Mouse (Mus musculus): ENCODE measurements around the gene Ralgps2.

Ralgps2 gene

DNA sequence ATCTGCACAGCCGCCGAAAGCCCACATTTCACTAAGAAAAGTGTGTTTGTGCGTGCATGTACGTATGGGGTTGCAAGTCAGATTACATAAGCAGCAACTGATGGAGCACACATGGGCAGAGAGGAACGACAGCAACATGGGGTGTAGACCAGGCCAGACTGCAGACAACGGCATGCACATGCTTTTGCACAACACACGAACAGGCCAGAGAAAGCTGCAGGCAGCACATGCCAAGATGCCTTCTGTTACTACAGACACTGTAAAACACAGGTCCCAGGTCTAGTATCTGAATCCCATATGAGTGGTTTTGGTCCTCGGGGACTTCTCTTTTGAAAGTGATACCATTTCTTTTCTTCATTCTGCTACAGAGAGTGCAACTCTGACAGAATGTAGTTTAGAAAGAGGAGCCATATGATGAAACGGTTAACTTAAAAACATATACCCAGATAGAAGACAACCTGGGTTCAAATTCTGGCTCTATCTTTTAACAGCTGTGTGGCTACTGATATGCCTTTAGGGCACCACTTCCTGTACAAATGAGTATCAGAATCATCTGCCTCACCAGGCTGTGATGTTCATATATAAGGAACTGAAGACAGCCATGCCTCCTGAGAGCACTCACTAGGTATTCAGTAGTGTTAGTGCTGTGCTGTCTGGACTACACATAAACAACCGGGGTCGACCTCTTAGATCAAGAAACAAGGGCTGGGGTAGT is 97.6 kb downstream of the Ralgps2 start:
- DNase-seq (ENCODE audit: extremely low read depth, insufficient read length, low spot score), result no peak

DNA sequence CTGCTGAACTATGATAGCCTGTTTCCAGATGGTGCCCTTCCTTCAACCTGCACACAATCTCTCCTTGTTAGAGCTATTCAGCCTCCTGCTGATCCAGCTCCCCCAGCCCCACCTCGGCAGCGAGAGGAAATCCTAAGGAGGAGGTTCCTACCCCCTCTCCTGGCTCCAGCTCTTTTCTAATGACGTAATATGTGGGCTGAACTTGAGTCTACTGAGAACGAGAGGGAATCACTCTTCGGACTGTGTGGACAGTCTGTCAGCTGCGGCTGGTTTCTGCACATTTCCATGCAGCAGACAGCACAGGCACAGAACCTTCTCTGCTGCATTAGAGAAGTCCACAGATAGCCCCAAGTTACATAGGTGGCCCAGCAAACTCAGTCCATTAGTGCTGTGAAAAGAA is 100.7 kb downstream of the Ralgps2 start:
- DNase-seq (ENCODE audit: extremely low read depth, insufficient read length, low spot score), result no peak

DNA sequence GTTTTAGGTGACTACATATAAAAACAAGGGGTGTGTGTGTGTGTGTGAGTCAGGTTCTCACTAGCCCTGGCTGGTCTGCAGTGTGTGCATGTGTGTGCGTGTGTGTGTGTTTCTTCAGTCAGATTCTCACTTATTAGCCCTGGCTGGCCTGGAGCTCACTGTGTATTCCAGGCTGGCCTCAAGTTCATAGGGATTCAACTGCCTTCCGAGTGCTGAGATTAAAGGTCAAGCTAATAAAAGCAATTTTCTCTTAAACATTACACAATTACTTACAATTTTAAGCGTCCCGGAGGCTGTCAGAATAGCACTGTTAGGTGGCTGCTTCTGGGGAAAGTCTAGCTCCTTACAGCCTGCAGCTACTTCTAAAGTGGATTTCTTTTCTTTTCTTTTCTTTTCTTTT is 101.2 kb downstream of the Ralgps2 start, which contains the start of gene Angptl1:
Gene Angptl1, plus strand, starts transcription at position 386 of the 400 bp plus-strand sequence.
- DNase-seq (ENCODE audit: extremely low read depth, insufficient read length, low spot score), result no peak

DNA sequence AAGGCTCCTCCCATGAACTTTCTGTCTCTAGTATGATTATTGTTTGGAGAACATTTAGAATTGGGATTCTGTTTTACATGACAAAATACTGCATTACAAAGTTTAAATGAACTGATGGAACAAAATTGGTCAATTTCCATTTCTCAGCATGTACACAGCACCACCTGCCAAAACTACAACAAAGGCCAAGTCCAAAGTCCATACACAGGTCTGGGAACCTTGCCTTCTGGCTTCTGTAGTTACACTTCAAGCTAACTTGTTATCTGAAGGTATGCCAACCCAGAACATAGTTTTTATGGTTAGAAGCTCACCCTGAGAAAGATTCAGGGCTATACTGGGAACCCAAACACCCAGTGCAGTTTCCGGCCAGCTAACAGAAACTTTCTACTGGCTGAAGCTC is 120.2 kb downstream of the Ralgps2 start:
- DNase-seq (ENCODE audit: extremely low read depth, insufficient read length, low spot score), result no peak

DNA sequence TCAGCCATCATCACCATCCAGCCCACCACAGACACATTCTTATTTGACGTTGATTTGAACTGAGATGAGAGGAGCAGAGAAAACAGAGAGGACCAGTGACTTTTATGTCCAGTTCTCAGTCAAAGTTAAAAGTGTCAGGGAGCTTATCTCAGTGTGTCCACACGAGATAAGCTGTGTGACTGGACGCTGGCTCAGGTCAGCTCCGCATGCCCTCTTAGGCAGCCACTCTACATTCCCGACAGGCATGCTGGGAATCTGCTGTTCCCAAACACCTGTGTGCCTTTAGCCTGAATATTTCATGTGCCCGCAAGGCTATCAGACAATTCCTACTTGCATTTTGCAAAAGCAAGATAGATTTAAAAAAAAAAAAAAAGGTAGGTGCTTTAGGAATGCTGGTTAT is 125.9 kb downstream of the Ralgps2 start:
- no peak for DNase-seq (ENCODE audit: extremely low read depth, insufficient read length, low spot score)

DNA sequence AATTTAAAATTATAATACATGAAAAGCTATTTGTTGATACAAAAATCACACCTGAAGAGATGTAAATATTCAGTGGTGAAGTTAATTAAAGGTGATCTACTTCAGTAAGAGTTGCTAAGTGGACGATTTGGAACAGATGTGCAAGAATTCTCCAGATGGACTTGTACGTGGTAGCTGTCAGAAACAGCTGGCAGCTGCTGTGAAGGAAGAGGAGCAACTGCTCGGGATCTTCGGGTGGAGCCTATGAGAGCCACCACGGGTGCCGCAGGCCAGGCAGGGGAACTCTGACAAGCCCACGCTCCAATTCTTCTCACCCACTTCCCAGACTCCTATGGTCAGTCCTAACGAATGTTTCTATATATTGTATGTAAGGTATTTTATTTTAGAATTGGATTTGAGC is 126.7 kb downstream of the Ralgps2 start:
- no peak for DNase-seq (ENCODE audit: extremely low read depth, insufficient read length, low spot score)

DNA sequence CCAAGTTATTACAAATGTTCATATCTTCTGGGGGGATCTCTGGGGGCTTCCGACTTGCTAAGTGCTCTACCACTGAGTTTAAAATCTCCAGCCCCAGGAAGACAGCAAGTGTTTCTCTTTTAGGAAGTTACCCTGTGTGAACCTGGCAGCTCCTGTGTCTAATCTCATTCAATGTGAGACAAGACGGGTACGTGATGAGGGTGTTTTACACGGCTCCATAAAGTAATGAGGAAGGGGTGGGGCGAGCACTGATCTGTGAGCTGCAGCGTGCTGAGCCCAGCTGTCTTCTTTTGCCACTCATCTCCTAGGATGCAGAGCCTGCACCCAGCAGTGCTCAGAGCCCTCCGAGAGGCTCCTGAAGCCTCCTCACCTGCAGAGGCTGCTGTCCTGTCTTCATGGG is 127.5 kb downstream of the Ralgps2 start:
- no peak for DNase-seq (ENCODE audit: extremely low read depth, insufficient read length, low spot score)

DNA sequence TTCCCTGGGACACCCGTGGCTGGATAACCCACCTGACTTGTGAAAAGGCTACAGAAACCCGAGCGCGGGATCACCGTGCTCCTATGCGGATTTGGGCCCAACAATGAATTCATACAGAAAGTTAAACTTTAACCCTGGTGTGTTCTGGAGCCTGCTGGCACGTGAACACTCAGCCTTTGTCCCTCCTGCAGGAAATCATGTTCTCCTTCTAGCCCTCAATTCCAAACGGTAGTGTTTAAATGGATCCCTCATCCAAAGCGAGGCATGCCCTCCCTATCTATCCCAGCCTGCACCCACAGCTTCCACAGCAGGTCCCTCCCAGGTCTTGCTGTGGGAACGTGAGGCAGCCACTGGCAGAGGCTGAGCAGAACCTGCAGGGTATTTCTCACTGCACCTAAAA is 131.1 kb downstream of the Ralgps2 start:
- no peak for DNase-seq (ENCODE audit: extremely low read depth, insufficient read length, low spot score)

DNA sequence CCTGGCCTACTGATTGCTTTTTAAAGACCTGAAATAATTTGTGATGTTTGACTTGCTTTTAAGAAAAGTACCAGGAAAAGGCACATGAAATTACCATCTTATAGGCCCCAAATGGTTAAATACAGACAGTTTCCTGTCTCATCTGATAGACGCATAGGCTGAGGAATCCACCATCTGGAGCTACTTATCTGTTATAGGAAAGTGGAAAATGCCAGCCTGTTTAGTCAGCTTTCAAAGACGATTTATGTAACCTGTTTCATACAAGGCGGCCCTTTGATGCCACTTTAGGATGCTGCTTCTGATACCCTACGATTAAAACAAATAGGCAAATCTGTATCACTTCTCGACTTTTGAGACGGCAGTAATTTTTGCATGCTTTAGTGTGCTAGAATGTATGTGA is 138.2 kb downstream of the Ralgps2 start:
- DNase-seq (ENCODE audit: extremely low read depth, insufficient read length, low spot score), result no peak

DNA sequence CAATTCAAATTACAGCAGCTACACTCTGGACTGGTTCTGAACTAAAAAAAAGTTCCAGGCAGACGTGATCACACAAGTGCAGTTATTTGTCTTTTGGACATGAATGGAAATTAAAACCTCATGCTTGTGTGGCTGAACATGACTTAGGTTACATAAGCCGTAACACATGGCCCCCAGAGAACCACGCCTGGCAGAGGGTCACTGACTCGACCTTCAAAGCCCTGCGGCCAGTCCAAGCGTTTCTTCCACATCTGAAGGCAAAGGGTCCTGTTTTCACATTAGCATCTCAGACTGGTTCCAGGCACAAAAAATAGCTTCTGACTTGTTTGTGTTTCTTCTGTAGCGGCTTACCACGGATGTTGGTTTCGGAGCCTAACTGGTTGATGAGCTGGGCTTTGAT is 143.2 kb downstream of the Ralgps2 start:
- no peak for DNase-seq (ENCODE audit: extremely low read depth, insufficient read length, low spot score)

DNA sequence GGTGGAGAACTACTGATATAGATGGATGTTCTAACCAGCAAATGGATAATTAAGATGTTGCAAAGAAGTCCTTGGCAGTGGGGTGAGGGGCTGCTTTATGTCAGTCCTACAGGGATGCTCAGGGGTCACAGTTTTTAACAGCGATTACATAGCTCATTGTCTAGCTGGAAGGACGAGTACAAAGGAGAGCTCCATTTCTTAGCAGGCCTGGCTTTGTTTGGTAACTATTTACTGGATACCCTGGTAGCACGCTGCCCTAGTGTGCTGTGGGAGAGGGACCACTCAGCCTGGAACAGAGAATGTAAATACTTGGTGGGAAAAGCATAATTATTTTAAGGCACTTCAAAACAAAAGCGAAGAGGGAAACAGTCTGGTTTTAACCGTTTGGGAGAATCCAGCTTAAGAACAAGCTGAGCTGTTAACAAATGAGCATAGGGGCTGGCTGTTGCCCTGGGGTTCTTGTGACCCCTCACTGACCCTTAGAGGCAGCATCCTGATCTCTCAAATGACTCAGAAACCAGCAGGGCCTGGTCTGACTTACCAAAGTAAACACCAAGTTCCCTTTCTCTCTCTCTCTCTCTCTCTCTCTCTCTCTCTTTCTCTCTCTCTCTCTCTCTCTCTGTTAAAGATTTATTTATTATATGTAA is 149.5 kb downstream of the Ralgps2 start:
- DNase-seq (ENCODE audit: extremely low read depth, insufficient read length, low spot score), result no peak

DNA sequence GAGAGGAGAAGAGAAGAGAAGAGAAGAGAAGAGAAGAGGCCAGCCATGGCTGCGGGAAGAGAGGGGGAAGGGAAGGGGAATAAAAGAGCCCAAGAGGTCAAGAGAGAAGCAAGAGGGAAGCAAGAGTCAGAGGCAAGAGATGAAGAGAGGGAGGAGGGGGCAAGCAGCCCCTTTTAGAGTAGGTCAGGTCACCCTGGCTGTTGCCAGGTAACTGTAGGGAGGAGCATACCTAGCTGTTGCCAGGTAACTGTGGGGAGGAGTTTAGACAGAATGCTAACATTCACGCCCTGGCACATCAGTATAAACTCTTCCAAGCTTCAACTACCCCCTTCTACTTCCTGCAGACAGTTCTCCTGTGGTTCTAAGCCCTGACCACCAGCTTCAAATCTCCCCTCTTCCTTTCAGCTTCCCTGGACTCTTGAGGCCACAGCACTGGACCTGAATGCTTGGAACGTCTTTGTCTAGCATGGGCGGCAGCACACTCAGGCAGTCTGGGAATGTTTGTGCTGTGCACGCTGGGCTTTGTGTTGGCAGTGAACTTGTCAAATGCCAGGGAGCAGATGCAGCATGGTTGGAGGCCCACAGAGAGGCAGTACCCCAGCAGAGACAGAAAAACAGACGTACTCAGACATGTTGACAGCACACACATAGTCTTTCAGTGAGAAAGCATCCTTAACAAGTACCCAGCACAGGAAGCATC is 152.1 kb downstream of the Ralgps2 start:
- DNase-seq (ENCODE audit: extremely low read depth, insufficient read length, low spot score), result no peak

DNA sequence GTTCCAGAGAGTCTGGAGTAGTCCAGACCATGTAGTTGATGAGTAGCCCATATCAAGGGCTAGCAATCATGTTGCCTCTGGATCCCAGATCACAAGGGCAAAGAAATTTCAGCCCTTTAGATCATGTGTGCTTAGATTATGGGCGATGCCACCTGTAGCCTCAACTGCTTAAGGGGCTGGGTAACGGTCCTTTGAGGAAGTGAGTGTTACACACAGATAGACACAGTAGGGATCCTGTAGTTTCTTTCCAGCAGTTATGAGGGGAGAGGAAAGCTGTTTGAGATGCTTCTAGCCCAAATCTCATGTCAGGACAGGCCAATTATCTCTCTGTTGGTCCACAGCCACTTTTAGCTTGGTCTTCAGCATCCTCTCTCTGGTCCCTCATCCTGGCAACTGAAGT is 153.4 kb downstream of the Ralgps2 start:
- no peak for DNase-seq (ENCODE audit: extremely low read depth, insufficient read length, low spot score)

DNA sequence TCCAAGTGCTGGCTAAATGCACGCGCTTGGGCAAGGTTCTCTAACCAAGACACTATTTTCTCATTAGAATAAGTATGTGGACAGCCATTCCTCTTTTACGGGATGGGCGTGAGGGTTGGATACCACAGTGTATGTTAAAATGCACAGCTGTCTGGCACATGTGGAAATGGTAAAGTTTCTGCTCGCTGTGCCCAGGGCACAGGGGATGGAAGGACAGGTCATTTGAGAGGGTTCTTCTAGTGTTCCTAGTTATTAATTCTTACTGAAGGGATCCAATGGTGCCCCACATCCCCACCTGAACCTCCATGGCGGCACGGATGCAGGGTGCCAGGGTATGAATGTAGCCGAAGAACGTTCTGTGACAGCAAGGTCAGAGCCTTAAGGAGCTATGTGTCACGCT is 154.5 kb downstream of the Ralgps2 start:
- no peak for DNase-seq (ENCODE audit: extremely low read depth, insufficient read length, low spot score)

DNA sequence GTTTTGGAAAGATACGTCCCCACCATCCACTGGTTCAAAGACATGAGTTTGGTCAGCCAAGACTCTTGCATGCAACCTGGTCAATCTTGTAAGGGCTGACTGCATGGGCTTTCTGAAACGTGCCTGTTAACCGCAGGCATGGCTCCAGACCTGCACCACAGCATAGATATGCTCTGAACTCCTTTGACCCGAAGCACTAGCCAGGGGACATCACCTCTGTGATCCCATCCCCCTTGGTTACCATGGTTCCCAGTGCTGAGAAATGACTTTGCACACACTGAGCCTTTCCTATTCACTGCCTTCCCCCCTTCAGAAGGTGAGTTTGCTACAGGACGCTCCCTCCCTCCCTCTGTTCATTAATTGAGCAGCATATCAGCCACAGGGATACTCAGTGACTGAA is 155.3 kb downstream of the Ralgps2 start:
- DNase-seq (ENCODE audit: extremely low read depth, insufficient read length, low spot score), result no peak

DNA sequence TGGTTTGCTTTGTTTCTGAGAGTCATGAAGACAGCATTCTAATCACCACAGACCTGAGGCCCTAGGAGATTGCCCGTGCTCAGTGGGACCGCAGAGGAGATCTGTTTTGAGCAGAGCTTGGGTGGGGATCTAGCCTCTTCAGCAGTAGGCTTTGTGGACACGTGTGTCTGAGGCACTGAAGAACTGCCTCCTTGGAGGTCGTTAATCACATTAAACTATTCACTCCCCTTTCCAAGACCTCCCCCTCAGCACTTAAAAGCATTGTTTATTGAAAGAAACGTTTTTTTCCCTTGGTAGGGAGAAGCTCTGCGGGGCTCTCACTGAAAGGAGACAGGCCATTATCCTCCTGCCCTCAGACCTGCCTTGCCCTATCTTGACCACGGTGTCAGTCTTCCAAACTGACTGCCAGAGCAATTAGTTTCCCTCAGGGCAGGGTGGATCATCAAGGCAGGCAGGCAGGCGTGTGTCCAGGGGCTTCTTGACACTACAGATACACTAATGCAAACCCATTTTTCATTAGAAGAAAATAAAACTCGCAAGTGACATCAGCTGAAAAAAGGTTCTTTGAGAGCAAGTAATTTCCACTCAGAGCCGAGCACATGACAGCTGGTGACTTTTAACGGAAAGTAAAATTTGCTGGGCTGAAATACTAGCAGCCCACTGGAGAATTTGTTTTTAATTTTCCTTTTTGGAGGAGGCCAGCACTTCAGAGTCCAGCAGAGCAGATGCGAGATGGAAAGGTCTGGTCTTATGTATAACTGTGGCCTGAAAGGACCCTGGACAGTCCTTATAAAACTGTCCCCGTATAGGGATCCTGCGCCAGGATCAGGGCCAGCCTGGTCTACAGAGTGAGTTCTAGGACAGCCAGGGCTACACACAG is 157.2 kb downstream of the Ralgps2 start:
- no peak for DNase-seq (ENCODE audit: extremely low read depth, insufficient read length, low spot score)

DNA sequence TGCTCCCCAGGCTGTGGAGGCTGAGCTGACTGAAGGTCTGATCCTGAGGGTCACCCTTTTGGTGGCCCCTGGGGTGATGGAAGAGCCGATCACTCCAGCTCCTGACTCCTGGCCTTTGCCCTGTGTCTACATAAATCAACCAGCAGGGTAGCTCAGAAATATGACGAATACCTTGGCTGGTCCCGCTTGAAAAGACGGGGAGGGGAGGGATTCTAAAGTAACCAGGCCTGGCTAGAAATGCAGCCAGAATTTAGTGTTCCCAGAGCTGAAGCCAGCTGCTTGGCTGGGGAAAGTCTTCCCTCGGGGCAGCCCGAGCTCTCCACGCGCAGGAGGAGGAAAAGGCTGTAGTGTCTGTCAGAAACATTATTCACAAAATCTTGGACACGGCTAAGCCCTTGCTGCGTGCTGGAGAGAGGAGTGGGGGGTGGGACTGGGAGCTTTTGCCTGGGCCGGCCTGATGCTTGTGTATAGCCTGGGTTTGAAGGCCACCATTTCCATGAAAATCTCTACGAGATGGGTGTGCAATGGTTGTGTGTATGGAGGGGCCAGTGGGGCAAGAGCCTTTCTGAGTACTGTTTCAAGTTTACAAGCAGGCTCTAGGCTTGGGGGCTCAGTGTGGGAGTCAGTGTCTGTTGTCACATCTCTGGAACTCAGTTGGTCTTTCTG is 158.2 kb downstream of the Ralgps2 start:
- no peak for DNase-seq (ENCODE audit: extremely low read depth, insufficient read length, low spot score)

DNA sequence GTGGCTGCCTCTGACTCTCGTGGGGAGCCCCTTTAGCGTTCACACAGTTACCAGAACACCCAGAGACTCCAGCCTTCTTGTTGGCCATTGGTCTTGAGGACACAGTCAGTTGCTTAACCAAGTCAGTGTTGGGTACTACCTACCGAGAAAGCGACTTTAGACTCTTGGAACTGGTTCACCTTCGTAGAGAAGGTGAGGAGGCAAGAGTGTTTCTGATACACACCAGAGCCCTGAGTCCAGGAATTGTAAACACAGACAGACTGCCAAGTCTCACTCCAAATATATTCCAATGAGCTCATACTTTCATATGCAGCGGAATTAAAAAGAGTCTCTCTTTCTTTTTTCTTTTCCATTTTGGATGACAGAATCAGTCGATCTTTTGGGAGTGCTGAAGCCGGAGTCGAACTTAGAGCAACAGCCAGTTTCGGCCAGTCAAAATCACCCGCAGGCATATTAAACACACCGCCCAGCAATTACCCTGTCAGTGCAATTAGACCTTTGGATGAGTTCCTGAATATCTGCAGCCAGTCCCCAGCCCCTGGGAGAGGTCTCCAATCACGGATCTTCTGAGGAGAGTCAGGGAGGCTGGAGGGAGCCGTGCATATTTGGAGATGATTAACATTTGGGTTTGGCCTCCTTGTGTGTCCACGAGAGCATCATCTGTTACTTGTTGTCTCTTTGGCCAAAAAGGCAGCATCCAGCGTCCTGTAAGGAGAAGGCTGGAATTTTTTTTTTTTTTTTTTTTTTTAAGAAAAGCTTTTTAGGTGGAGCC is 159.0 kb downstream of the Ralgps2 start:
- DNase-seq (ENCODE audit: extremely low read depth, insufficient read length, low spot score), result no peak

DNA sequence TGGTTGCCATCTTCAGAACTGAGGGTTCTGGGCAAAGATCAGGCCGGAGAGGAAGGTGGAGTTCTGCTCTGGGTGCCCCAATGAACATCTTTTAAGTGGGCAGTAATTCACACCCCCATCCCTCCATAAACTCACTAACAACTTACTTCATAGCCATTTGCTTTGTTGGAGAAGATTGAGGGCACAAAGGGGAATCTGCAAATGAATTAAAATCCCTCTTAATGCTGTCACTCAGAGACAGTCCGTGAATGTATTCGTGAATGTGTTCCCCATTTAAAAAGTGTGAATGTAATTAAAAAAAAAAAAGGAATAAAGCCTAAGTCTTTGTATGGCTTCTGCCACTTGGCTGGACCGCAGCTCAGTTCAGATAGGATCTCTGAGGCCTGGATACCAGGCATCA is 159.8 kb downstream of the Ralgps2 start:
- DNase-seq (ENCODE audit: extremely low read depth, insufficient read length, low spot score), result no peak

DNA sequence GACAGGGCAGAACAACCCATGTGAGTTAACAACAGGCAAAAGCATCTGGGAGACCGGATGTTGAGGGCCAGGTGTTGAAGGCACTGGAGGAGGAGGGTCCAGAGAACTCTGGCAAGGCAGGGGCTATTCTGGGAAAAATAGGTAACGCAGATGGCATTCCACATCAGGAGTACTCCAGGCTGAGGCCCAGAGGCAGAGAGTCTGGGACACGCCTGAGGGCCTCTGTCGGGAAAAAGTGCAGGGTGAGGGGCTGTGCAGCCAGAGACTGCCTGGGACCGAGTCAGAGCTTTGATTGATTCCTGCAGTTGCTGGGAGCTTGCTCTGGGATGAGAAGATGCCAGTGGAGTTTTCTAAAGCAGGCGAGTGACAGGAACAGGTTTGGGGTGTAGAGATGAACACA is 160.4 kb downstream of the Ralgps2 start:
- no peak for DNase-seq (ENCODE audit: extremely low read depth, insufficient read length, low spot score)

Data from 3134 (cell line).